Mouse (Mus musculus): Measurements from ENCODE around the gene Fancg.

DNA sequence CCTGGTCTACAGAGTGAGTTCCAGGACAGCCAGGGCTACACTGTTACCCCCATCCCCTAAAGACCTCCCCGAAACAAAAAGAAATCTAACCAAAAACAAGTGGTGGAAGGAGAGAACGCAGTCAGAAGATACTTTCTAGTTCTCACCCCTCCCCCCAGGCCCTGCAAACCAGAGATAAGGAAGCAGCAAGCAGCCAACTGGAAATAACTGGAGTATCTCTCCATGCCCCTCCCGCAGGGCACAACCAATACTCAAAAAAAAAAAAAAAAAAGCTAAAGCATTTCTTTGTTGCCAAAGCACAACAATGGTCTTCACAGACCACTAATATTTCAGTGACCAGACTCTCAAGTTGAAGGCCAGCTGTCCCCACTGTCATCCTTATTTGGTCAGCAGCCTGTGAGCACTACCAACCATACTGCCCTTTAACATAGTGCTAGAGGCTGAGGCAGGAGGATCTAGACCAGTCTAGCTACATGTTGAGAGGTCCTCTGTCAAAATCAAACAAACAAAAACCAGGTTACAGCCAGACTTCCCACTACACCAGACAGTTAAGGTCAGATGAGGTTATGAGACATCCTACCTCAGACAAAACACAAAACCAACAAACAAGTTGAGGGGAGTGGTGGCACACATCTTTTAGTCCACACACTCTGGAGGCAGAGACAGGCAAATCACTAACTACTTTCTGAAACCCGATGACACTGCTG is 27.7 kb upstream of the Fancg start:
- no peak for TF ChIP-seq CTCF (IDR thresholded peaks at IDR 0.05; ENCODE audit: borderline replicate concordance, insufficient read depth, low read depth, low read length)
- TF ChIP-seq POLR2A (IDR thresholded peaks at IDR 0.05; ENCODE audit: borderline replicate concordance, insufficient read depth, low read length) = no peak

All from cerebellum, adult 2 months (tissue).